Mouse (Mus musculus): ENCODE results near the gene Slc35a3.

GRCm38 (mm10) chr3:116661288-116661869 is 51.3 kb downstream of the Slc35a3 start:
- no peak for TF ChIP-seq GATA1 (IDR thresholded peaks at IDR 0.05; ENCODE audit: borderline replicate concordance, low read length)
- no peak for TF ChIP-seq FLI1 (IDR thresholded peaks at IDR 0.05; ENCODE audit: low read length)
